Mouse (Mus musculus) embryo, embryonic 10 days (tissue): ENCODE measurements around the gene Tmem14a.
A peak's percentile ranks its signal among the peaks of the same experiment; 100 is the strongest.
"Not testable (repeated sequence)": the region's sequence is repeated elsewhere in the genome, so short reads cannot be mapped to it uniquely, and the experiment has no call there.

Experiments used
- DNase-seq: peaks from one replicate; pipeline ENCODE4 v3.0.0-alpha.2; 2015; ENCODE audit warnings: low spot score

Gene Tmem14a

GRCm38 (mm10) chr1:21218489-21218919 is at the start of gene Tmem14a:
TSS of gene Tmem14a (plus strand) at chr1:21218575.
- DNase-seq: peak; percentile 93

- DNase-seq: no peak
Observed at GRCm38 (mm10) chr1:21185196-21185595, 33.2 kb upstream of the Tmem14a start.

- DNase-seq: no peak
Observed at GRCm38 (mm10) chr1:21206241-21206640, 12.1 kb upstream of the Tmem14a start.

- not testable (repeated sequence) for DNase-seq
Observed at GRCm38 (mm10) chr1:21213537-21213936, 4.8 kb upstream of the Tmem14a start.

GRCm38 (mm10) chr1:21213991-21214692 is 4.2 kb upstream of the Tmem14a start:
- not testable (repeated sequence) for DNase-seq

- DNase-seq: no peak
Observed at GRCm38 (mm10) chr1:21227756-21228395, 9.5 kb downstream of the Tmem14a start.

- DNase-seq: not testable (repeated sequence)
Observed at GRCm38 (mm10) chr1:21228740-21229722, 10.7 kb downstream of the Tmem14a start.

GRCm38 (mm10) chr1:21230376-21230775 is 12.0 kb downstream of the Tmem14a start:
- no peak for DNase-seq

GRCm38 (mm10) chr1:21231744-21232464 is 13.5 kb downstream of the Tmem14a start:
- DNase-seq: no peak

- no peak for DNase-seq
Observed at GRCm38 (mm10) chr1:21232516-21232915, 14.1 kb downstream of the Tmem14a start.

GRCm38 (mm10) chr1:21235359-21235758 is 17.0 kb downstream of the Tmem14a start:
- DNase-seq: no peak

GRCm38 (mm10) chr1:21239911-21240898 is 21.8 kb downstream of the Tmem14a start, which contains the start of gene Gsta3:
TSS of gene Gsta3 (plus strand) at chr1:21240589.
- DNase-seq: no peak

- no peak for DNase-seq
Observed at GRCm38 (mm10) chr1:21241096-21241495, 22.7 kb downstream of the Tmem14a start.

GRCm38 (mm10) chr1:21244290-21244960 is 26.1 kb downstream of the Tmem14a start:
- DNase-seq: no peak

GRCm38 (mm10) chr1:21246136-21246535 is 27.8 kb downstream of the Tmem14a start:
- DNase-seq: no peak

- no peak for DNase-seq
Observed at GRCm38 (mm10) chr1:21247896-21248295, 29.5 kb downstream of the Tmem14a start.

- DNase-seq: no peak
Observed at GRCm38 (mm10) chr1:21248560-21249390, 30.4 kb downstream of the Tmem14a start.

- peak; percentile 56 for DNase-seq
Observed at GRCm38 (mm10) chr1:21251661-21252060, 33.3 kb downstream of the Tmem14a start.
